Mouse (Mus musculus): ENCODE measurements around the gene Cnot9.

DNA sequence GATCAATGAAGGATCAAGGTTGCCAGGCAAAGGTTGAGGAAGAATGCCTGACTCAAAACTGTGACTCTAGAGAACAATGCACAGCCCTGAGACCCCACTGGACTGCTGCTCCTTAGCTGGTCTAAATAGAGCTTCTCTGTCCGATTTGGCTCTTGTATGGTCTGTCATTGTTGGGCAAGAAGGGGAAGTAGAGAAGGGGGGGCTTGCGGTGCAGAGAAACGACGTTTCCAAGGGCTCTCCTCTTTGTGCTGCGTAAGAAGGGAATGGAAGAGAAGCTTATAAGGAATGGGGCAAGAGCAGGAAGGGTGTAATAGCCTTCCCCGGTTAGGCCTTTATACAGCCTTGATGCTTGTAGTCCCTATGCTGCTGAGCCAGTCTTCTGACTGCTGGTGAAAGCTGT, 60.0 kb downstream of the Cnot9 start:
- TF ChIP-seq EP300 (optimal IDR thresholded peaks at IDR 0.05) = no peak
- TF ChIP-seq CTCF (IDR thresholded peaks at IDR 0.05; ENCODE audit: low read depth) = no peak
